Mouse (Mus musculus) left cerebral cortex, adult 9 months (tissue): Measurements from ENCODE around the gene Pspn.
A peak's percentile ranks its signal among the peaks of the same experiment; 100 is the strongest.

Source experiments
- DNase-seq, 2 experiments: peaks; one replicate each; pipeline ENCODE4 v3.0.0; 2022; ENCODE audit warnings: low spot score in 2 of 2

Gene Pspn

DNA sequence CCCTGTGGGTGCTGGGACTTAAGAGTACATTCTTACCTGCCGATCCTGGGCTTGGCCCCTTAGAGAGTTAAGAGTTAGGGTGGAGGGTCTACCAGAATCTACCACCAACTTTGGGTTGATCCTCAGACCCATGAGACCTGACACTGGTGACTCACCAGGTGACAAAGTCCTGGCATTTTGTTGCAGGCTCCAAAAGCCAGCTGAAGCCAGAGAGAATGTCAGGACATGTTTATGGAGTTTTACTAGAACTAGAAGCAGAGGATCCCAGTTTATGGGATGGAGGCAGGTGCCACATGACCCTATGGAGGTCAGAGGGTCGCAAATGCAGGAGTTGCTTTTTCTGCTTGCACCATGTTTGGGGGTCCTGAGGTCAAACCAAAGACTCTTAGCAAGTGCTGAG is 3.3 kb downstream of the Pspn start:
- no peak for DNase-seq

DNA sequence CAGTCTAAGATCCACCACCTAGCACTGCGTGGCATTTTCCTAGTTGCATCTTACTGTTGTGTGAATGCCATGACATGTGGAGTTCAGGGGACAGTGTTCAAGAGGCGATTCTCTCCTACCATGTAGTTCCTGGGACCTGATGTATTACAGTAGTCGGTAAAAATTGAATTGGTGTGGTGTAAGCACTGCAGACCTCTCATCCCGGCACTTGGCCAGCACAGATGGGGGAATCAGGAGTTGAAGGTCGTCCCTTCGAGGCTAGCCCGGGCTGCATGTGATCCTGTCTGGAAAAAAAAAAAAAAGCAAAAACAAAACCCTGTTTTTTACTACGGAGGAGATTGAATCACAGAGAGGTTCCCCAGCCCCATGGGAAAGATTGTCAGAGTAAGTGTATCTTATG is 4.8 kb downstream of the Pspn start:
- no peak for DNase-seq

DNA sequence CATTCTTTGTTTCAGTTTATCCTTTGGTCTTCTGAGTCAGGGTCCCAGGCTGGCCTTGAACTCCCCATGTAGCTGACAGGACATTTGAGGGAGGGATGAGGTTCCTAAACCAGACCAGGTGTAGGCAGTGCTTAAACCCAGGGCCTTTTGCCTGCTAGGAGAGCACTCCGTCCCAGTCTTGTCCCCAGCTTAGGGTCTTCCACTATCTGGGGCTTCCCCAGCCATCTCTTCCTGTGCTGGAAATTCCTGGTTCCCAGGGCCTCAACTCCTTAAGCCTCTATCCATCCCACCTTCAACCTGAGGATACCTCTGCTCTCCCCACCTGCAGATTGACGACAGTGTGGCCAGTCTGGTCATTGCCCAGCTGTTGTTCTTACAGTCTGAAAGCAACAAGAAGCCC is 8.9 kb downstream of the Pspn start:
- DNase-seq = no peak

DNA sequence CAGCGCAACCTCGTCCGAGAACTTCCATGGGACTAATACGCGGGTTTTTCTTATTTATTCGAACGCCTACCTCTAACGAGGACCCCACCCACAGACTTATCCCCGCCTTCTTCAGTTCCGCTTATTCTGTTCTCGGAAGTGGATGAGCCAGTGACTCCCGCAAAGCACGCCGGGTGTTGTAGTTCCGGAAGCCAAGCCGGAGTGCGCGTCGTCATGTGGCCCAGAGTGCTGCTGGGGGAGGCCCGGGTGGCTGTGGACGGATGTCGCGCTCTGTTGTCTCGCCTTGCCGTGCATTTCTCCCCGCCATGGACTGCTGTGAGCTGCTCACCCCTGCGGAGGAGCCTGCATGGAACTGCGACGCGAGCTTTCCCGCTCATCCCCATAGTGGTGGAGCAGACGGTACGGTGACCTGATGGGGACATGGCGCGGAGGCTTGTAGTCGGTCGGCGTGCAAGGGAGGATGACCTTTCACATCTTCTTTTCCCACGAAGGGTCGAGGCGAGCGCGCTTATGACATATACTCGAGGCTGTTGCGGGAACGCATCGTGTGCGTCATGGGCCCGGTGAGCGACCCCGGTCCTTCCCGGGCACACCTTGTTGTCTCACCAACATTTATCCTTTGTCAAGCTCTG is 9.6 kb downstream of the Pspn start, which contains the start of gene Clpp:
TSS of gene Clpp (plus strand) at position 191 of the 632 bp plus-strand sequence.
- DNase-seq = peak; percentile 81 to 96

DNA sequence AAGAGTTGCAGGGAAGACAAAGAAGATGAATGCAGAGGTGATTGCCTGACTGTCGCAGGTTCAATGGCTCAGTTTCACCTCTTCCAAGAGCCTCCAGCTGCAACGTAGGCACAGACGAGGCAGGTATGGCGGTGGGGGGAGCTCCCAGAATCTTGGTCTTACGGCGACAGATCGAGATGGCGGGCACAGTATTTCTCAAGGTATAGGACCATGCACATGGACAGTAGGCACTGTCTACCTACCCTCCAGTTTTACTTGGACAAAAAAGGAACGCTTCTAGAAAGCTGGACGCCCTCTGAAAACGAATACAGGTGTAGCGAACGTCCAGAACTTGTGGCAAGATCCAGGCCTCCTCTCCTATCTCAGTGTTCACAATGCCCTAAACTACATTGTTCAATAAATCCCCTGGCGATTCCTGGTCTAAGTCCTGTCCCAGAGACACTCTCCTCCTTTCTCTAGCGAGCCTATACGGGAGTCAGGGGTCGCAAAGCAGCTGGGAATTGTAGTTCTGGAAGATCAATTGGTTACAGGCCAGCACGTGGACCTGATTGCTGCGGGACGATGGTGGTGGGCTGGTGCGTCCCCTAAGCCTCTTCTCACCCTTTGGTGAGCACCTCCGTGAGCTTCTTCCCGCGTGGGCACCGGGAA is 10.2 kb downstream of the Pspn start:
- DNase-seq = peak in 1 of 2 experiments; percentile 86

DNA sequence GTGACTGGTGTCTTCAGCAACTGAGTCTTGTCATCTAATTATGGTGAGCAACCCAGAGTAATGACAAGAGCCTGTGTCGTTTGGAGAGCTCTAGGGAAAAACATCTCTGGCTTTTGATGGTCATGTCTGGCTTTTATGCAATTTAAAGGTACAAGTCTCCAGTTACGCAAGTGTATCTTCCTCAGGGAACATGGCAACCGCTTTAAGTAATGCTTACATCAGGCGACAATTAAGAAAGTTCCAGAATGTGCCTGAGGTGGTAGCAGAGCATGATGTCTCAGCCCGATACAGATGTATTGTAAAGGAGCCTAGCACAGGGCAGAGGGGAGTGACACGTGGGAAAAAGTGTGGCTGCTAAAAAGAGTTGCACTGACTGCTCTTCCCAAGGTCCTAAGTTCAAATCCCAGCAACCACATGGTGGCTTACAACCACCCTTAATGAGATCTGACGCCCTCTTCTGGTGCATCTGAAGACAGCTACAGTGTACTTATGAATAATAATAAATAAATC is 10.8 kb downstream of the Pspn start:
- no peak for DNase-seq

DNA sequence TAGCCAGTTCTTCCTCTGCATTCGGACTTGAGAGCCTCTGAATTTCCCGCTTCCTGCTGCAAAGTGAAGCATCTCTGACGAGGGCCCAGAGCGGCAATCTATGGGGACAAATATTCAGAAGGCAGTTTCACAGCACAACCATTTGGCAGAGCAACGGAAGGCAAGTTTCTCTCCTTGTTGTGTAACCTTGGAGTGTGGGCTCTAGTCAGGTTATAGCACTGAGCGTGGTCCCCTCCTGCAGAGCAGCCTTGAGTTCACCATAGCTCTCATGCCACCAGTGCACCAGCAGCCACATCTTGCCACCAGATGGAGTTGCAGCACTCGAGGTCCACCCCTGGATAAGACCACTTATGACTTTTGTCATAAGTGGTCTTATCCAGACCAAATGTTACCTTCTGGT is 11.4 kb downstream of the Pspn start:
- no peak for DNase-seq

DNA sequence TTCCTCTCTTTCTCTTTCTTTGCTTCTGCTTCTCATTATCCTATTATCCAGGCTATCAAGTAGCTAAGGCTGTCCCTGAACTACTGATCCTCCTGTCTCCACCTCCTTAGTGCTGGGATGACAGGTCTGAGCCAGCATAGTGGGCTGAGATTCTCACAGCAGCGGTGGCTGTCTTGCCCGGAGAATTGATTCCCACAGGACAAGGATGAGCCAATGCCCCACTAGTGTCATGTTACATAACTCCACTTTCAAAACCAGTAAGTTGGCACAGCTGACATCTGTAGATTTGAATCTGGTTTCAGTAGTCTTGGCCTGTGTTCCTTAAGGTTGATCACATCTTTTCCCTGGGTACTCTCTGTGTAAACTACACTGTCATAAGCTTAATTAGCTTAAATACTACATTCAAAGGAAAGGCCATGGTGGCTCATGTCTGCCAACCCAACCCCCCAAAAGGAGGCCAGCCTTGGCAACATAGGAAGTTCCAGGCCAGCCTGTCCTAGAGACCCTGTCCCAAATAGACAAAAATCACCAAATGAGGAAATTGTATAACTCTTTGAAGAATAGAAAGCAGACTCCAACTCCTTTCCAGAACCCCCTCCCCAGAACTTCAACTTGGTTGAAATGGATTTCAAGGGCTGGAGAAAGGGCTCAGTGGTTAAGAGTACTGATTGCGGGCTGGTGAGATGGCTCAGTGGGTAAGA is 13.6 kb downstream of the Pspn start:
- no peak for DNase-seq

DNA sequence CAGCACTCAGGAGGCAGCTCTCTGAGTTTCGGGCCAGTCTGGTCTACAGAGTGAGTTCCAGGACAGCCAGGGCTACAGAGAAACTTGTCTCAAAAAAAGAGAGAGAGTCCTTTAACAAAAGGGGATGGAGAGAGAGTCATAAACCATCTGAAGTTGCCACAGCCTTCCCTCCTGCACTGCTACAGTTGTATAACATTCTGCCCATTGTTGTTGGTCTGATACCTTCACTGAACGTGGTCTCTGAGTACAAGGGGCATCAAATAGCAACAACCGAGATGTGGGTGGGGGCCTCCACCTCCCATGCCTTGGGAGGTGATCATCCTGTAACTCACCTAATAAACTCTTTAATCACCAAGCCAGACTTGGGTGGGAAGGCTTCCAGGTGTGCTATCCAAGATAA is 14.2 kb downstream of the Pspn start:
- no peak for DNase-seq

DNA sequence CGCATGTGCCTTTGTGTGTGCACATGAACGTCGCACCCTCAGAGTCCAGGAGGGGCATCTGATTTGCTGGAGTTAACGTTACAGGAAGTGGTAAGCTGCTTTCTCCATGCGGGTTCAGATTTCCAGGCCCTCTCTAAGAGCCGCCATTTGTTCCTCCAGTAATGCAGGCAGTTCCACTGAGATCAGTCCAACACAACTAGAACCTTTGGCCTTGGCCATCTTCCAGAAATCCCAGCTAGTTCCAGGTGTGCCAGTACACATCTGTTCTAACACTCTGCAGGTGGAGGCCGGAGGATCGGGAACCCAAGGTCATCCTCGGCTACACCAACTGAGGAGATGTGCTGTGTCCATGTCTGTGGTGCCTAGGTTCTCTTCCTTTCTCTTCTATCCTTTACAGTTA is 14.9 kb downstream of the Pspn start:
- no peak for DNase-seq

DNA sequence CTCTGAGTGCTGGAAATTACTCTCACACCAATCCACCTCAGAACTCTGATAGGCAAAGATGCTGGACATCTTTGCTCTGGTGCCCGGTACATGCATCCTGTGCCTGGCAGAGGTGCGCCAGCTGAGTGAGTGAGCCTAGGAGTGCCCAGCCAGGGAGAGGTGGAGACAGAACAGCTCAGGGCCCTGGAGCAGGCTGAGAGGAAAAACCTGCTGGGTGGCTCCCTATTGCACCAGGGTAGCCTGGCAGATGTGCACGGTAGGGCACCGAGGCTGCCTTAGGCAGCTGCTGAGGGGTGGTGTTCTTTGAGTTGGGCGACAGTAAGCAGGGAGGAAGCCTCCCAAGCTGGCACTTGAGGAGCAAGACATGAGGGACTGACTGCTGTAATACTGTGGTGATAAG is 17.8 kb downstream of the Pspn start, which contains the start of gene Acer1:
TSS of gene Acer1 (minus strand) at position 114 of the 400 bp plus-strand sequence.
- no peak for DNase-seq

DNA sequence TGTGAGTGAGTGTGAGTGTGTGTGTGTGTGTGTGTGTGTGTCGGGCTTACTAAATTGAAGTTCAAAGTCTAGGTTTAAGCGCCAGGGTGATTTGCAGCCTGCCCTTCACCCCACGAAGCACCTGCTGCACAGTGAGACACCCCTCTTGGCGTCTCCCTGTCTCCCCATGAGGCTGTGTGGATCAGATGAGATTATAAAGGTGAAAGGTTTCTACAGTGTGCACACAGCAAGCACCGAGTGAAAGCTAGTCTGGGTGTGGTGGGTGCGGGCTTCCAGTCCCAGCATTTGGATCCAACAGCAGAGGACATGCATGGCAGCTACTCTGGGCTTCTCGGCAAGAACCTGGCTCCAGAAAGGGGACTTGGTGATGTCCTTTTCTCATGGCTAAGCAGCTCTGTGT is 18.8 kb downstream of the Pspn start:
- no peak for DNase-seq

DNA sequence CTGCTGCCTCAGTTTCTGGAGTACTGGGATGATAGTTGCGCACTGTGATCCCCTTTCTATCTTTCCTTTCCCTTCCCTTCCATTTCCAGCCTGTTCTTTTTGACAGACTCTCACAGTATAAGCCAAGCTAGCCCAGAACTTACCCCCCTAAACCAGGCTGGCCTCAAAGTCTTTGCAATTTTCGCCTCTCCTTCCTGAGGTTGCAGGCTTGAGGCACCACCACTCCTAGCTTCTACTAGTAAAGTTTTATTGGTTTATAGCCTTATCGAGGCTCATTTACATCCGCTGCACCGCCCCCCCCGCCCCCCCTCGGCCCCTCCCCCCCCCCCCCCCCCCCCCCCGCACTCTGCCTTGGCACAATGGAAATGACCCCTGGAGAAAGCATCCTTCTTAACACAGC is 20.3 kb downstream of the Pspn start:
- no peak for DNase-seq

DNA sequence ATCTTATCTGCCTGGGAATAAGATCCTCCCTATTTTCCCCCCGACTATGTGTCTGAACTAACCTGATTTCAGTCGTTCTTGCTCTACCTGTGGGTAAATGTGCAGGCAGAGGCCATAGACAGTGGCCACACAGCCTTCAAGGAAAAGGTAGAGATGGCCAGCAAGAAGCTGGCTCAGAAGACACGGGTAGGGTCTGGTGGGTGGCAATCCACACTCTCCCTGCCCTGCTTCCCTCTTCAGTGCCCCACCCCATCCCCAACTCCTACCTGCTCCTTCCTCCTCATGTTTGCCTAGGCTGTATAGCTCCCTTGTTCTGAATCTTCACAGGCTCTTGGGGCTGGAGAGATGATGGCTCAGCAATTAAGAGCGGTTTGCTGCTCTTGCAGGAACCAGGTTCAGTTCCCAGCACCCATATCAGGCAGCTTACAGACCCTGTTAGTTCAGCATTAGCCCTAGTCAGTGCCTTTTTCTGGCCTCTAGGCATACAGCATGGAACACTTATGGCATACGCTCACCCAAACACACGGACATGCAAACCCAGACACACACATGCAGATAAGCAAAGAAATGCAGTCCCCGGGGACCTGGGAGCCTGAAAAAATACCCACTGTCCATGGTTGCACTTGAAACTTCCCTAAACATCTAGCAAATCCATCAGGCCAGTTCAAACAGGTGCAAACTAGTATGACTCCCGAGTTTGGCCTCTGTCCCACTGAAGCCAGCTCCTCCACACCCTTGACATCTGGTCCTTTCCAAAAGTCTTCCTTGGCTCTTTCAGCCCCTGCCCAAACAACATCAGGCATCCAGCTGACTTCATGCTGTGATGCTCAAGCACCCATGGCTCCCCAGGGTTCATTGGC is 23.1 kb downstream of the Pspn start:
- no peak for DNase-seq

DNA sequence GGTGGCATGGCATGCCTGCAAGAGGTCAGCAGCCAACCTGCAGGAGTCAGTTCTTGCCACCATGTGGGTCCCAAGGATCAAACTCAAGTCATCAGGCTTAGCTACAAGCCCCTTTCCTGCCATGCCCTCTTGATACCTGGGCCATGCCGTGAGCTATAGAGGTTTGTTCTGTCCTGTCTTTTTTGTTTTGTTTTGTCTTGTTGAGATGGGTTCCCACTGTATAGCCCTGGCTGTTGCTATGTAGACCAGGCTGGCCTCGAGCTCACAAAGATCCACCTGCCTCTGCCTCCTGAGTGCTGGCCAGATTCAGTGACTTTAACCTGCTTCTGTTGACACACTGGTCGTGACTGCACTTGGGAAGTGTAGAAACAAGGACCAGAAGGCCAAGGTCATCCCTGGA is 24.4 kb downstream of the Pspn start:
- no peak for DNase-seq

DNA sequence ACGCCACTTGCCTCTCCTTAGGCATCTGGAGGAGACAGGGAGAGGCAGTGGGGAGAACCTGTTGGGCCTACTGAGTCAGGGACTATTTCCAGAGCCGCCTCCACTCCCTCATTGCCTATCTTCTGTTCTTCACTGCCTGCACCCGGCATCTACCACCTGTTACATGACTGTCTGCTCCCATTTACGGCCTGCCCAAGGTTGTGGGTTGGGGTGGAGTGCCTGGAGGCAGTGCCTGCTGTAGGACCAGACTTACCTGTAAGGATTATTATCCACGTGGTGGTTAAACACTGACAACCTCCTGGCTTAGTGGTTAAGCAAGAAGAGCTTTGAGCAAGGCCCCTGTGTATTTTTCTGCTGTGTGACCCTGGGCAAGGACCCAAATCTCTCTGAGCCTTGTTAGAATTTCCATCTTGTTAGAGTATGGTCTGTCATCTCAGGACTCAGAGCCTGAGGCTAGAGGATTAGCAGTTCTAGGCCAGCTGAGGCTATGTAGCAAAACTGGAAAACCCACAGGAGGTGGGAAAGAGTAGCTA is 25.0 kb downstream of the Pspn start:
- no peak for DNase-seq

DNA sequence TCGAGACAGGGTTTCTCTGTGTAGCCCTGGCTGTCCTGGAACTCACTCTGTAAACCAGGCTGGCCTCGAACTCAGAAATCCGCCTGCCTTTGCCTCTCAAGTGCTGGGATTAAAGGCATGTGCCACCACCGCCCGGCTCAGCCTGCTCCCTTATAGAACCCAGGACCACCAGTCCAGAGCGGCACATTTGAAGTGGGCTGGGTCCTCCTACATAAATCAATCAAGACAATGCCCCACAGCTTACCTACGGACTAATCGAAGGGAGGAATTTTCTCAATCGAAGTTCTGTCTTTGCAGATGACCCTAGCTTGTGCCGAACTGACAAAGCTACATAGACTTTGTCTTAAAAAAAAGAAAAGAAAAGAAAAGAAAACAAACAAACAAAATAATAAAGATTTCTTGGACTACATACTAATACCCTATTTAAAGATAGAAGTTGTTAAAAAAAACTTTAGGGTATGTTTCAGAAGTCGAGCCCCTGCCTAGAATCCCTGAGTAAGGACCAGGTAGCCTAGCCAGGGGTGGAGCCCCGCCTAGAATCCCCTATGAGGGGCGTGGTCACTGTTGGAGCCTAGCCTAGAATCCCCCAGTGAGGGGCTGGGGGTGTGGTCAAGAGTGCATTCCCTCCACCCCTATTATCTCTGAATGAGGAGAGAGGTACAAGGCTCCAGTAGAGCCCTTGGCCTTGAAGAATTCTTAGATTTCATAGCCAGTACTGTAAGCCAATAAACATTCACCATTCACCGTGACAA is 25.7 kb downstream of the Pspn start:
- no peak for DNase-seq

DNA sequence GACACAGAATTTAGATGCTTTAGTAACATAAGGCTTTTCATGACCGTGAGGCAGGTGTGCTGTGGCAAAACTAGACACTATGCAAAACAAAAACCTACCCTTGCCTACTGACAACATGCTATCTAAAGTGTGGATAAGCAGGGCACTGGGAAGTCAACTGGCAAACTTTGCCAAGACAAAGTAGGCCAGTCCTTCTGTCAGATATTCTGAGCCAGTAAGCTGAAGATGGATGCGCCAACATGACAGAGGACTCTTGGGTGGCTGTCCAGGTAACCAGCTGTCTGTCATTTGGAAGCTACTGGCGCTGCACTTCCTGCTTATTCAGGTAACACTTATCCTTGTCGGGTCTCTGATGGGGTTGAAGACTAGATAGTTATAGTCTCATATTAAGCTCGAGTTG is 29.7 kb downstream of the Pspn start:
- no peak for DNase-seq

DNA sequence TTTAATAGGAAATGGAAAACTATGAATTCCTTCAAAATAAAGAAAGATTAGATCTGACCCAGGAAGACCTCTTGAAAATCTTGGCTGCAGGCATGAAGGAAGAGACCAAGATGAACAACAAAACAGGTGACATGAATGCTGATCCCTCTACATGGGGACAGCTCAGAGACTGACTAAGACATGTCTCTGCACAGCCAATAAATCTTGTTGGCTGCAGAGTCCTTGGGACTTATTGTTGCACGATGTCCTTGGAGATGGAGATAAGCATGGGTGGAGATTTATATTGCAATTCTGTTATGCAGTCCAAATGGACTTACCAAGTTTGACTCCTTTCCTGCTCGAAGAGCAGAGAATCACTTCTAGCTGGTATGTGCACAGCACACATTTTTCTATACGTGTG is 30.5 kb downstream of the Pspn start:
- DNase-seq = no peak

DNA sequence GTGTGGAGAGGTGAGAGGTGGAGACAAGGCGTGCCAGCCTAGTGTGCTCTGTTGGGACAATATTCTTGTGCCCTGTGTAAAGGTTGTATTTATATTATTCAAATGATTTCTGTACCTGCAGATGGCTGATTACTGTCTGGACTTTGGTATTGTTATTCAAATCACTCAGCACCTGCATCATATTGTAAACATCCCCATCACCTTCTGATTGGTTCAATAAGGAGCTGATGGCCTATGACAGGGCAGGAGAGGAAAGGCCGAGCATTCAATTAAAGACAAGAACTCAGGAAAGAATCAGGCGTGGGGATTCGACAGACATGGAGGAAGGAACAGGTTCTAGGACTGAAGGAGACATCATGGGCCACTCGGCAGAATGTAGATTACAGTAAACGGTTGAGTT is 36.2 kb downstream of the Pspn start:
- DNase-seq = no peak
